Mouse (Mus musculus): ENCODE results near the gene Draxin. TPM values are rescaled to one million over a fixed set of nuclear protein-coding genes. Genes with fewer than 3 reads are reported as not detected.

The Draxin gene
- polyA plus RNA-seq, 1 experiment from 2014 or later: not detected

DNA sequence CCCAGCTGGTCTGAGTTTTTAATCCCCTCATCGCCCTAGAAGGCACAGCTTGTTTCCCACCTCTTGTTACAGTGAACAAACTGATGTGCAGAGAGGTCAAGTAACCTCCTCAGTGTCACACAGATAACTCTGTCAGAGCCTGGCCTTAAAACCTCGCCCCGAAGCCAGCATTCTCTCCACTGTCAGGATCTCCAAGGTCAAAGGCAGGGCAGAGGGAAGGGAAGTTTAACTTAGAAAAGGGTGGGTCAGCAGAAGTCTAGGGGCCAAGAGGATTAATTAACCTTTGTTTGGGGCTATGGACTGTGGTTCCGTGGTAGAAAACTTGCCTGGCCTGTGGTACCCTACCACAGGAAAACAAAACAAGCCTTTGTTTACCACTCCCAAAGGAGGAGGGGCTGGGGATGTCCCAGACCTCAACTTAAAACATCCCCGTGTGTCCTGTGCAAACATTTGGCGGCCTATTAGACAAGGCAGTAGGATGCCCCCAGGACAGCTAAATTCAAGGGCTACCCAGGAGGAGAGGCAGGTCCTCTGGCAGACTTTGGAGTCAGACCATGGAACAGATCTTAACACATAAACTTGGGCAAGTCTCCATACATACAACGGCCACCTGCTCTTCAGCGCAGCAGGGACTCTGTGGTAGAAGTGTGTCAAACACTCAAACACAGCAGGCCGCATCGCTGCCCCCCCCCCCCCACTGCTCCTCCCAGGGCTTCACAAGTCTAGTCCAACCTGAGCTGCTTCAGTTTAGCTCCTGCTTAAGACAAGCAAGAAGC lies 45.2 kb downstream of the Draxin start:
- peak; percentile 68 for DNase-seq (ENCODE audit: low spot score)

DNA sequence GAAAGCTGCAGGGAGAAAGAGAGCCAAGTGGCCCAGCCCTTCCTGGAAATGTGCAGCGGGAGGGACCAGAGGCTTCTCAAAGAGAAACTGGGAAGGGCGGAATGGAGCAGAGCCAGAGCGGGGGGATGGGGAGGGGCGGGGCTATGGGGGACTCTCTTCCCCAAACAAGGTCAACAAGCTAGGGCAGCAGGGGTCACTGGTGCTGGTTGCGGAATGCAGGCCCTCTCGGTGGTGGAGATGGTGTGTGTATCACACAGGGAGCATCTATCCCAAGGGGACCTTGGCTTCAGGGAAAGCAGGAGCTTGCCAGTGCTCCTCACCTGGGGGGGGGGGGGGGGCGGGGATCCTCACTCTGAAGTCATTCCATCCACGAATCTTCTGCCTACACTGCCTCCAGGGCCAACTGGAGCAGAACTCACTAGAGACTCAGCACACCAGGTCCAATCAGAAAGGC lies 46.2 kb downstream of the Draxin start:
- DNase-seq (ENCODE audit: low spot score): no peak

DNA sequence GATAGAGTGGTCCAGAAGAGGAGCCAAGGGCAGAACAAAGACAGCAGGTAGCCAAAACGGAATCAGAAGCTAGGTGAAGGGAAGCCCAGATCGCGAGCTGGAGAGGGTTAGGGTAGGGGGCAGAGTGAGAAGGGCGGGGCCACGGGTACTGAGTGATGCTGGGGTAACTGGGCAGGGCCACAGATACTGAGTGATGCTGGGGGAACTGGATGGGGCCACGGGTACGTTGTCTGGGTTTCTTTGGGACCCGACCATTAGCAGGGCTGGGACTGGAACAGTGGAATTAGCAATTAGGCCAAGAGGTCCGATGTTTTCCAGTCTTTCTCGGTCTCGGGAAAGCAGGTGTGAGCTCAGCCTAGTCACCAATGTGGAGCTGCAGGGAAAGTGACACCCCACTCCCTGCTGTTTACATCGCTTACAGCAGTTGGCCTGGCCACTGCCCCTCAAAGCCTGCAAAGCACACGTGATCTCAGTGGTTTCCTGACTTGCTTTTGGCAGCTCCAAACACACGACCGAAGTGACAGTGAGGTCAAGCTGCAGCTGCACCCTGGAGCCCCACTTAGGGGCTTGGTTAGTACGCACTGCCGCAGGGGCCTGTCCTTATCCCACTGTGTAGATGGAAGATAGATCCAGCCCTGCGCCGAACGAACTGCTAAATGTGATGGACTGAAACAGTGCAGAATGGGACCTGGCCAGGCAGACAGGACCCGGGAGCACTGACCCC lies 47.2 kb downstream of the Draxin start:
- peak; percentile 45 for DNase-seq (ENCODE audit: low spot score)

DNA sequence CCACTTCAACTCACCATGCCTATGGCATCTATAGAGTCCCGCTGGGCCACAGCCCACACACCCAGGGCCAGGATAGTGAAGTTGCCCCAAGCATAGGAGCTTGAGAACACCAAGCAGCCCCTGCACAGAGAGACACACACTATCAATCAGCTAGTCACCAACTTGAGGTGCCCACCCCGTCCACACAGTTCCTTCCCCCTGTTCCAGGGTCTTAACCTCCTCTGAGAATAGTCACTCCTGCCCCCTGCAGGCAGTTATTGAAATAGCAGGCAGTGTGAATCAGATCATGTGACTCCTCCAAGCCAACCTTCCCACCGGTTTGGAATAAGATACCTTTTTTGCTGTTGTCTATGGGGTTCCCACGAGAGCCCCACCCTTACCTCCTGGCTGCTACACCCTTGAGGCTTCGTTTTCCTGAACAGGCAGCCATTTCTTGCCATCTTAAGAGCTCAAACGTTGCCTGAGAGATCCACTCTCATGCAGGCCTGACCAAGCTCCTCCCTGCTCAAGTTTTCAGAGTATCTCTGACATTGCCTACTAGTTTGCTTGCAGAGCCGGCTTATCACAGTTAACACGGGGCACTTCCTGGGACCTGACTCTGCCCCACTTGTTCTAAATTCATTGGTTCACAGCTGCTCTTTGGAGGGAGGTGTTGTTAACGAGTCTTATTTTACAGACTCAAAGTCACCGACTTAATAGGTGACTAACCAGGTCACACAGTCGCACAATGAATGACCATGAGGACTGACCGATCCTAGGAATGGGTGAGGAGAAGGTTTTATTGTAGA lies 48.0 kb downstream of the Draxin start:
- peak; percentile 79 for DNase-seq (ENCODE audit: low spot score)

DNA sequence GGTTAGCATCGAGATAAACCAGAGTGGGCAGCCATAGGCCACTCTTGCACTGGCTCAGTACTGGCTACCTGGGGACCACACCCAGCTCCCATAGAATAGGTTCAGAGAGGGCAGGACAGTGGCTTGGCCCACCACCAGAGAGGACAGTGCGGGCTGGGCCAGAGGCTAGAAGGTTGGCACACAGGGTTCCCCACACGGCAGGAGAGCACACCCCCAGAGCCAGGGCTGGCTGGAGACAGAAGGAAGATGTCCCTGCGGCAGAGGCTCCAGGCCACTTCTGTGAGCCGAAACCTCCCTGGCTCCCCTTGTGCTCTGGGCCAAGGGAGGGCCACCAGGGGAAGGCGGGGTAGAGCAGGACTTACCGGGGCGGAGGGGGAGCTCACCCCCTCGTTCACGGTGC lies 49.3 kb downstream of the Draxin start:
- DNase-seq (ENCODE audit: low spot score): no peak

DNA sequence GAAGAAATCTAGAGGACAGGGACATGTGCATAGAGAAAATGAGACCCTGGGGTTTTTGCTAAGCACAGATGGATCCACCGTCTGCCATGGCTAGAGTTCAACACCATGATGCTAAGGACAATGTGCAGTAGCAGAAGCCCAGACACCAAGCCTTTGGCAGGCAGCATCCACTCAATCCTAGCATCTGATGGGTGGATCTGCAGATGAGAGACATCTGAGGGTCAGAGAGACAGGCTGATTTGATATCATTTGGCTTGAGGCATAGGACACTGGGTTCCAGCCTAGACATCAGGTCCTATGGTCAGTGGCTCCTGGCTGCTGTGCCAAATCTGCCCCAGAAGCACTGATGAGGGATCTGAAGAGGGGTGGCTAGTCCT lies 49.9 kb downstream of the Draxin start:
- no peak for DNase-seq (ENCODE audit: low spot score)

DNA sequence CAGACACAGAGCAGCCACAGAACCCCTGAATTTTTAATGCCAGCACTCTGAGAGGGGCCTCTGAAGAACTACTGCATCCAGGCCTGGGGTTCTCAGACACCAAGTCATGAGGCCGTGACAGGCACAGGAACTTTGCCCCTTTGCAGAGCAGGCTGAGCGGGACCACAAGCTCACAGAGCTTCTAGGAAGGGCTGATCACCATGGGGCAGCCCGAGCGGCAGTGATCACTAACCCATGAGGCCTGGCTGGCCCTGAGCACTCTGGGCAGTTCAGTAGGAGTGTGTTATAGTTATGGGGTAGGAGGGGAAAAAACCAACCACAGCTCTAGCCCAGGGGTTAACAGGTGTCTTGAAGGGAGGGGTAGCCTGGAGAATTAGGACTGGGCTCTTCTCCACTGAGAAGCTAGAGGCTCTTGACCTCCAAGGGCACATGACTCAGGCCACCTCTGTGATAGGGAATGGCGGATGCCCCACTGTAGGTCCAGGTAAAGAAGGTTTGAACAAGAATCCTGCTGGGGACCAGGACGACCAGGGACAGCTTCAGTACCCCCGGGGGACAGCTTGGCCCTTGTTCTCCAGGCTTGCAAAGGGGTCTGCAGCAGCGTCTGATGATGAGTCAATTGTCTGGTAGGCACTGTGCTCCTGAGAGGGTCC lies 50.4 kb downstream of the Draxin start:
- DNase-seq (ENCODE audit: low spot score): no peak

DNA sequence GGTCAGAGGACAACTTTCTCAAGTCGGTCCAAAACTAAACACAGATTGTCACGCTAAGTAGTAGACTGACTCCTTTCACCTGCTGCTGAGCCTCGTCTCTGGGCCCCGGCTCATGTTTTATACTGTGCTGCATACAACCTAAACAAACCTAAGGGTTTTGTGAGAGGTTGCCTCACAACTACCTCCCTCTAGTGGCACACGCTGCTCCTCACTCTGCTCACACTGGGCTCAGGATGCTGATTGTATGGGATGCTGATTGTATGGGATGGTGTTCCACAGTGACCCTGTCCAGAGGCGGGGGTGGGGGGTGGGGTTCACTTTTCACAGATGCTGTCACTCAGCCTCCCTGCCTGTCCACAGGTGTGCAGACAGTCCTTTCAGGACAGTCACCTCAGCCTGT lies 51.3 kb downstream of the Draxin start:
- no peak for DNase-seq (ENCODE audit: low spot score)

DNA sequence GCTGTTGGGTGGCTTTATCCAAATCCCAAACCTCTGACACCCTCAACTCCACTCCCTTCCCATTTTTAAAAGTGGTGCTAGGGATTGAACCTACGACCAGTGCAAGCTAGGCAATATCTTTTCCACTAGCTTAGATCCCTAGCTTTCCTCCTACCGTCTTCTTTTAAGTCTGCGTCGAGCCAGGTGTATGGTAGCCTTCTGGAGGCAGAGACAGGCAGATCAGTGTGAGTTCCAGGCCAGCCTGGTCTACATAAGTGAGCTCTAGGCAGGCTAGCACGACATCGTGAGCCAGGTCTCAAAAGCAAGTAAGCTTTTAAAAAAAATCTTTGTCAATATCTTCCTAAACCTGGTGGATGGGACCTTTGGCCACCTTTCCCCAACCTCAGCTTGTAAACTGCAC lies 54.6 kb downstream of the Draxin start:
- no peak for DNase-seq (ENCODE audit: low spot score)

DNA sequence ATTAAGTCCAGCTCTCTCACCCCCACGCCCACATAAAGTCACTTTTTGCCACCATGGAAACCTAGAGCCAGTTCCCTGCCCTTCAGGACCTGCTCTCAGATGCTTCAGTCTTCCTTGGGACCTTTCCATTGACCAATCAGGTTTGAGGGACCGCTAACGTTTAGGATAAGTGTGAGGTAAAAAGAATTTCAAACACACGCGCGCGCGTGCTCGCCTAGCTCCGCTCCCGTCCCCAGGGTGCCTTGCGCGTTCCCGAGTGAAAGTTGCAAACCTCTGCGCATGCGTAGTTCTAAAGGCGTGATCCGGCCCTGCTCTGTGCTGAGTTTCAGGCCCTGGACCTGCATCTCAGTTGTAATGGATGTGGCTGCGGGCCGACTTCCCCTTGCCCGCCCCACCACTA lies 55.2 kb downstream of the Draxin start:
- DNase-seq (ENCODE audit: low spot score): peak; percentile 77

DNA sequence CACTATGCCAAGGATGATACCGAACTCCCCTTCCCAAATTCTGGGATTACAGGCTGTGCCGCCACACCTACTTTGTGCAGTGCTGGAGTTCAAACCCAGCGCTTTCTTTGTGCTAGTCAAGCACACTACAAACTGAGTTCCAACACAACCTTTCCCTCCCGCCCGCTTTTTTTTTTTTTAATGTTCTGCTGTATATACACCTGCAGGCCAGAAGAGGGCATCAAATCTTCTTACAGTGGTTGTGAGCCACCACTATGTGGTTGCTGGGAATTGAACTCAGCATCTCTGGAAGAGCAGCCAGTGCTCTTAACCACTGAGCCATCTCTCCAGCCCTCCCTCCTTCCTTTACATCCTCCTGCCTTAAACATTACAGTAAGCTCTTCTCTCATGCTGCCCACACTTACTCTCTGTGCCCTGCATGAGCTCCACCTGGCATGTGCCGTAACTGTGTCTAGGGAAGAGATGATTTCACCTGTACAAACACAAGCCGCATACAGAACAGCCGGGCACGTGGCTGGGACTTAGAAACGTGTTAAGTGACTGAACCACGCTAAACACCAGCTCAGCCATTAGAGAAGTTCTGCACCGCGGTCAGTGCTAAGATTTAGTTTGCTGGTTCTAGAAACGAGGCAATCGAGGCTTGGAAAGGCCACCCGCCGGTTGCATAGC lies 55.8 kb downstream of the Draxin start:
- DNase-seq (ENCODE audit: low spot score): peak; percentile 55

DNA sequence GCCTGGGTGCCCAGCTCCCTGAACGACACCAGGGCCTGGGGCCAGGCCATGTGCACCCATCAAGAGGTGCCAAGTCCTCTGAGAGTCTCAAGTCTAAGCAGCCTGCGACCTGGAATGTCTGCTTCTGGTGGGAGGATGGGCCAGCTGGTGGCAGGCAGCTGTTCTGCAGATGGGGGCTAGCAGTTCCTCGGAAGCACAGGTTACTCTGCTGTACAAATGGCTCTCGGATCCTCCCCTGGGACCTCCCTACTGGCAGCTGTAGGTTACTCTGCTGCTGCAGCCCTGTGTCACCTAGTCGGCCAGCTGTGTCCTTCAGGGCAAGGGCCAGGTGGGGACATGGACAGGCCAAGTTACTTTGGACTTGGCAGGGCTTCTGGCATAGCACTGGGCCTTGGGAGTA lies 59.0 kb downstream of the Draxin start:
- DNase-seq (ENCODE audit: low spot score): no peak

DNA sequence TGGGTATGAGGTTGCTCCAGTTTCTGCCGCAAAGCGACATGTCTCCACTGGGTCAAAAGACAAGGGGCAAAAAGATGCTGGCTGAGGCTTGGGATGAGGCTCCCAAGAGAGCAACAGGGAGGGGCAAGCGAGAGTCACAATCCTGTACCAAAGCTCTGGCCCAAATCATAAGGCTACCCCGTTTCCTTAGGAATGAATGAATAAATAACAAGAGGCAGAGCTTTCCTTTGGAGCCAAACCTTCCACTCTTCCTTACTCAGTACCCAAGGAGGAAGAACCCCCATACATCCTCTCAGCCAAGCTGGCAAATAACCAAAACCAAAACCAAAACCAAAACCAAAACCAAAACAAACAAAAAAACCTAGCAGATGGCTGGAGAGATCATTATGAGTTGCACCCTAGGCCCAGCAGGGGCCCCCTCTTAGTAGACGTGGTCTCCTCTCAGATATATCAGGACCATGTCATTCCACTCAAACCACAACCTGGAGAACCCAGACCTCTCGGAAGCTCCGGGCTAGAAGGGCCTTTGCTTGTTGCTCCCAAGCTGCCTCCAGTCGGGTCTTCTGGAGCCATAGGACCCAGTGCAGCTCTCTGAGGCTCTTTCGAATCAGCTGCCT lies 60.8 kb downstream of the Draxin start:
- no peak for DNase-seq (ENCODE audit: low spot score)

DNA sequence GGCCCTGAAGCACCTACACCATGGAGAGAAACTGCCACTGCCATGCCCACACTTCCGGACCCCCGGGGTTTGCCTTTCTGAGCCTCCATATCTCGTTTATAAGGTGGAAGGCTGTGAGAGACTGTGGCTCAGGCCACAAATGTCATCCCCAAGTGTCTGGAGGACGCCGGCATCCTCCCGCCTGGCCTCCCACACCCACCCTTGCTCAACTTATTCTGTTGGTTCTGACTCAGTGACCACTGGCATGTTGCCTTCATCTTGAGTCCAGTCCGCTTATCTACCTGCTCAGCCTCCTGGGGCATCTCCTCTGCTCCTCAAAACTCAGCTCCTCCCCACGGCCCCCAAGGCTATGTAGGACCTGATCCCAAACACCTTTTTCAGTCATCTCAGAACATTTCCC lies 63.2 kb downstream of the Draxin start:
- no peak for DNase-seq (ENCODE audit: low spot score)

DNA sequence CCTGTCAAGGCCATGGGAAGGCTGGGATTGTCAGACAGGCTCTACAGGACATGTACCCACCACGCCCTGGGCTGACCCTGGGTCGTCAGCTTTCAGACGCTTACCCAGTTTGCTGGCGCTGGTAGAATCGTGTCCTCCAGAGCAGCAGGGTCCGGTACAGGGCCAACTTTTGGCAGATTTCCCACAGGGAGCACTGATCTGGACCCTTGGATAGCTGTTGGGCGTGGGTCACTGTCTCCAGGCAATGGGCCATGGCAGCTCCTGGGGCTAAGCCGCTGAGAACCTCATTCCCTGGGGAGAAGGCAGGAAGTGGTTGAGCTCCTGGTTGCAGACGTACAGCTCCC lies 64.1 kb downstream of the Draxin start:
- no peak for DNase-seq (ENCODE audit: low spot score)

DNA sequence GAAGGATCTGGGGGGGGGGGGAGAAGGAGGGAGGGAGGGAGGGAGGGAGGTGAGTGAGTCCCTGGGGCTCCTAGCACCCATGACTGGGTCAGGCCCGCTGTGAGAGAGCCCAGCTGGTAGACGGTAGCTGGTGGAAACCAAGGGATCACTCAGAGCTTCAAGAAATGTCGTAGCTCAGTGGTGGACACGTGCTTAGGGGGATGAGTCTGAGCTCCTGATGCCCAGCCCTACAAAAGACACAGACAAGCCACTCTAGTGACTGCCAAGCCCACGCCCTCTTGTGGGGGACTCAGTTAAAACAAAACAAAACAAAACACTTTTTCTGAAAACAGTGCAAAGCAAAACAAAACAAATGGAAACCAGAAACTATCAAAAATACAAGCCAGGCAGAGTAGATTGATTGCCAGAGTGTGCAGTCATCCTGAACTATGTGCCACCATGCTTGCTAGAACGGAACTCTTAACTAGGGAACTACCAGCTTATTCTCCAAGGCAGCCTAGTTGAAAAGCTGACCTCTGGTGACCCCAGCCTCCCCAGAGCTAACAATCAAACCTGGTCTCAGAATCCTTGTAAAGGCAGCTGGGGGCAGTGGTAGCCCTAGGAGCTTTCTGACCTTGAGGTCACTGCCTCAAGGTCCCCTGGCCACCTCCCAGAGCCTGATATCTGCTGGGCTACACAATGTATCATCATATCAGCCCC lies 64.6 kb downstream of the Draxin start:
- DNase-seq (ENCODE audit: low spot score): no peak

DNA sequence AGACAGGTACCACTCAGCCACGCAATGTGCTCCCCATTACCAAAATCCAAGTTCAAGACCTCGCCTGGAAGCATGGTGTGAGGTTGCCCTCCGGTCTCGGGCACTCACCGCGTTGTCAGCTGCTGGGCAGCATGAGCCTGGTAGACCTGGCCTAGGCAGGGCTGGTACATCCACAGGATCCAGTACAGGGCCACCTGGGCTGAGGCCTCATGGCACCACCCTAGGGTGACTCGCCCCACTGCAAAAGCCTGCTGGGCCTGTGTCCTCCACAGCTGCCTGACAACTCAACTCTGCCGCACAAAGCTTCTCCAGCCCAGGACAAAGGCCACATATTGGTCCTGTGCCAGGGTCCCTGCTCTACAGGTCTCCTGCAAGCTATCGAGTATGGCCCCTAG lies 69.4 kb downstream of the Draxin start:
- DNase-seq (ENCODE audit: low spot score): no peak

DNA sequence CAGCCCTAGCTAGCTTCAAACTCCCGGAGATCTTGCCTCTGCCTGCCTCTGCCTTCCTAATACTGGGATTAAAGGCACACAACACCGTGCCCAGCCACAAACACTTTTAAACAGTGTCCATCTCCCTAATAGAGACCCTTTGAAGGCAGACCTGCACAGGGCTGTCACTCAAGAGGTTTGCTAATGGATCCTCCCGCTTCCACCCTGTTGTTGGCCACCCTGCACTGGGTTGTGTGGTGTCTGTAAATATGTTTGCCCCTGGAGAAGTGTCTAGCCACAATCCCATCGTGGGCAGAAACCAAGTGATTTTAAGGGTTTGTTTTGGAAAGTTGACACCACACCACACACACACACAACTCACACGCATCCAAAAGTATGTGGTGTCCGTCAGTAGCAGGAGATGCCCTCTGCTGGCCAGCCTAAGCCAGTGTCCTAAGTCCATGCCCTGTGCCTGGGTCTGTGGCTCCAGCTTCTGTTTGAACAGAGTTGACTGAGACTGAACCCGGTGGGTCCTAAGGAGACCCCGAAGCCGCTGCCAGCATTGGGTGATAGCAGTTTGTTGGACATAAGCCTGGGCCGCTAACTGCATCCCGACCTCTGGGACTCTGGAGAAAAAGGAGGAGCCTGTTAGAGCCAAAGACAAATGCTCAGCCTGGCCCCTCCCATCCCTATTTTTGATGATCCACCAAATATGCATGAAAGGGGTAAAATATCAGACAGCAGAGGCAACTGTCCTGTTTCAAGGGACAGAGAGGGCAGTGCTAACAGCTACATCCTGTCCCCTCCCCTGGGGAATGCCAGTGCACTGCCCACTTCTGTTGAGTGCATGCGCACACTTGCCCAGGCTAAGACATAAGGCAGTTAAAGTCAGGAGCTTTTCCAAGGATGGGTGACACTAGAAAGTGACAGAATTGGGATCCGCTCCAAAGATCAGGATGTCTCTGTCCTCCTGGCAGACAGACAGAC lies 70.1 kb downstream of the Draxin start:
- DNase-seq (ENCODE audit: low spot score): no peak

DNA sequence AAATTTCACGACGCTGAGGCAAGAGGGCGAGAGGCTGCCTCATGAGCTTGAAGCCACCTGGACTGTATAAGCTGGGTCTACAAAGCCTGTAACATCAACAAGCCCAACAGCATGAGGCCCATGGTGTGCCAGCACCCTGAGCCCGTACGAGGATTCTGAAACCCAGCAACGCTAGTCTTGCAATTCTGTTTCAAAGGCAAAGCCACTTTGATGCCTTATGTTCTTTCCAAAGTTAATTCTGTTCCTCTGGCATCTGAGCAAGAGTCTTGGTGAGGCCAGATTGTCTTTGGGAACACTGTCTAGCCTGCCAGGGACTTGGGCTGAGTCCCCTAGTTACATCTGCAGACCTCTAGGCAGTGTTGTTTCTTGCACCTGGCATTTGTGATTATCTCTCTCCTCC lies 71.5 kb downstream of the Draxin start:
- no peak for DNase-seq (ENCODE audit: low spot score)

All from thymus, postnatal 0 days (tissue).